Mouse (Mus musculus): ENCODE measurements around the gene Cacnb3.

Cacnb3 gene

DNA sequence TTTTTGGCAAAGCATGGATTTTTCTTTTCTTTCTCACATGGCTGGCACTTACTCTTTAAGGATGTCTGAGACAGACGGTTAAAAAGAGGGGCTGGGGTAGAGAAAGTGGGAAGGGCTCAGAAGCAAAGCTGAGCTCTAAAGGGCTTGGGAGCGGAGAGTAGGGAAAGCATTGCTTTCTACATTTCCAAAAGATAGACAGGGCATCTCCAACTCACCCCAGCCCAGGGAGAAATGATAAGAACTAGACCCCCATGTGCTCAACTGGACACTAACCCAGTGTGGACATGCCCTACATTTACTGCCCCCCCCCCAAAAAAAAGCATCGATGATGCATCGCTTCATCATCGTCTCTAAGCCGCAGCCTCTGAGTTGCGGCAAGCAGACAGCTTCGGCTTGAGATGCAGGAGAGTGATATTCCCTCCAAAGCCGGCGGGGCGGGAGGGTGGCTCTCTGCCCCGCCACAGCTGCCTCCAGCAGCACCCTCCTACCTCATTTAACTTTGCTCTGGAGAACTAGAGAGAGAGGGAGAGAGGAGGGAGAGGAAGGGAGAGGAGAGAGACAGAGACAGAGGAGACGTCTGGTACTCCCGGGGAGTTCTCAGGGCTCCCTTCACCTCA is 45.1 kb downstream of the Cacnb3 start:
- DNase-seq (ENCODE audit: low spot score): no peak

DNA sequence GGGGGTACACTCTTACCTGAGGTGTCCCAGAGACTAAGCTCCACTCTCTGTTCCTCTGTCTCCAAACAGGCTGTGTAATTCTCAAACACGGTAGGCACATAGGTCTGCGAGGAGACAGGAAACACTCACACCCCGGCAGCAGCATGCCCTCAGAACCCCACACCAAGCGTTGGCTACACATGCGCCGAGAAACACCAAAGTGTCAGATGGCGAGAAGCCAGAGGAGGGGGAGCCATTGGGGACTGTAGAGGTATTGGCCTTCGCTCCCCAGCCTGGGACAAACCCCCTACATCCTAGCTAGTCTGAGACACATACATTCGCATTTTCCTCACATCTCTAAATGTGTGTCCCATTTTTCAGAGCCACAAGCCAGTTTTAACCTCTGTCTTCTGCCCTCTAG is 45.8 kb downstream of the Cacnb3 start:
- no peak for DNase-seq (ENCODE audit: low spot score)

DNA sequence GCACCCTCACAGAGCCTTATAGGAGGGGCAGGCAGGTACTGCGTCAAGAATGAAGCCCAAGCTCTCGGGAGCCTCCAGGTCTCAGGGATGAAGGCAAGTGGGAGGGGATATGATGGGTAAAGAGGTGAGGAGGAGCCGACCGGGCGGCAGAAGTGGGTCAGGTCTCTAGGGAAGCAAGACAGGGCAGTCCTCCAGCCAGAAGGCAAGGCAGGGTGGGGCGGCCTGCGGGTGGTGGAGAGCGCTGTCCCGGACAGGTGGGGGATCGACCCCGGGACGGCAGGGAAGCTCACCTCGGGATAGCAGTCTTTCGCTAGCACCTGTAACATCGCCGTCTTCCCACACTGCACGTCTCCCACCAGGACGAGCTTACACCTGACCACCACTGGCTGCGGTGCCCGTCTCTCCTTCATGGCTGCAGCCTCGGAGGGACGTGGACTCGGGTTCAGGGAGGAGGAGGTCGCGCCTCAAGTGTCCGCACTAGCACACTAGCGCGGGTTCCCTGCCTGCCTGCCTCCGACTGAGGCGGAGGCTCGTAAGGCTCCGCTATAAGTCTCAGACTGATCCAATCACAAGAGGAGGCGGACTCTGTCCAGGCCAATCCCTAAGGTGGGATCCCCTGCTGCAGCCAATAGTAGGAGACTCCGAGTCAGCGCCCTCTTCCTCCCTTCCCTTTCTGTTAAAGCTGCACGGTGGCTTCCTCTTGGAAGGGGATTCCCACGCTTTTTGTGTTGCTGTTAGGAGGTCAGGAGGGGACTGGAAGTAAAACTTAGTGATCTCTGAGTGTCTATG is 46.5 kb downstream of the Cacnb3 start, which contains the start of gene Rnd1:
TSS of gene Rnd1 (minus strand) at position 522 of the 789 bp plus-strand sequence.
- DNase-seq (ENCODE audit: low spot score): peak; percentile 55

DNA sequence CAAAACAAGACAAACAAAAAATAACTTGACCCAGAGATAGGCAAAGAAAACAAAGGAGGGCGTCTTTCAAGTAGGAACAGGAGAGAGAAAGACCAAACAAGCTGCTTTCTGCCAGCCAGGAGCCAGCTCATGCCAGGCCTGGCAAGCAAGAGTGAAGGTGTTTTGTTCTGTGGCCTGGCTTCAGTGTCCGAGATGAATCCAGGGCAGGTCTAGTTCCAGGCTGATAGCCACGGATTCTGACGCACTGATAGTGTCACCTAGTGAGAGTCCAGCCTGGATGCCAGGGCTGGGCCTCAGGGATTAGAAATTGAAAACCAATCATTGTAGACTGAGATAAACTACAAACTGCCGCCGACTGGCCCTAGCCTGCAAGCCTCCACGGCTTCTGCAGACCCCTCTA is 47.3 kb downstream of the Cacnb3 start:
- DNase-seq (ENCODE audit: low spot score): no peak

DNA sequence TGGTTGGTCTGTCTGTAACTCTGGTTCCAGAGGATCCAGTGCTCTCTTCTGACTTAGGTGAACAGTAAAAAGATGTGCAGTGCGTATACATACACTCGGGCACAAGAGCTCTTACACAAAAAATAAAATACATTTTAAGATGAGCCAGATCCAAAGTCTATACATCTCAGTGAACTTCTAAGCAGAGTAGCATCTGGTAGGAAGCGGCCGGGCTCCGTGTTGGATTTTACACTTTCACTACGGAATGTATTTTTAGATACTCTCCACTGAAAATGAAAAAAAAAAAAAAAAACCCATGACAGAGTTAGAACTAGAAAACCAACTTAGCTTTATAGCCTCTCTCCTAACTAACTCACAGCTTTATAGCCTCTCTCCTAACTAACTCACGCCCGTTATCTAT is 50.0 kb downstream of the Cacnb3 start:
- DNase-seq (ENCODE audit: low spot score): no peak

DNA sequence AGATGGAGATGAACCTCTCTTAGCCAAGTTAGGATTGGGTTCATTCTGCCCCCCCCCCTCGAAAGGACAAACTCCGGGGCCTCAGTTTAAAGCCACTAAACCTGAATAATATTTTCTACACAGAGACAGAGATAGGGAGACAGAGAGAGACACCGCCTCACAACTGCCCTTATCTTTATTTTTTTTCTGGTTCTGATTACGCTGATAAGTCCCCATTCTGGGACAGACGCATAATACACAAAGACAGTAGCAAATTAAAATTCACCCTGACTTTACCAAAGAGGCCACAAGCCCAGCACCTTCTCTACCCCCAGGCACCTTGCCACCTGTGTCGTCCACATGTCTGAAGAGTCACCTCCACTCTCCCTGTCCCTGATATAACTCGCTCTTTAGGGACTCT is 51.0 kb downstream of the Cacnb3 start:
- DNase-seq (ENCODE audit: low spot score): no peak

GRCm38 (mm10) chr15:98683177-98683576 is 52.5 kb downstream of the Cacnb3 start:
- no peak for DNase-seq (ENCODE audit: low spot score)

GRCm38 (mm10) chr15:98683746-98684145 is 53.1 kb downstream of the Cacnb3 start:
- DNase-seq (ENCODE audit: low spot score): no peak

GRCm38 (mm10) chr15:98685926-98686325 is 55.3 kb downstream of the Cacnb3 start:
- no peak for DNase-seq (ENCODE audit: low spot score)

DNA sequence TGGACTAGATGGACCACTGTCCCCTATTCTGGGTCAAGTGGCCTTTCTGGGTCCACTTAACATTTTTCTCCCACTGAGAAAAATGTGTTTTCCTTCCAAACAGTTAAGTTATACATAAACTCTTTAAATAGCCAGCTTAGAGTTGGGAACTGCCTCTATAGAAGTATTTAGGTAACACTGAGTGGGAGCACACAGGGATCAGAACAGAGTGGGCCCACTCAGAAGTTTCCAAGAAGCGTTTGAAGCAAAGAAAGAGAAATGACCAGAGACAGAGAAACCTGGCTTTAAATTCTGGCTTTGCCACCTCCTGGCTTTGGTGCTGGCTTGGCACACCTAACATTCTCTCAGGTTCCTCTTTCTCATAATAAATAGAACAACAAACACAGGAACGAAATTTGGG is 59.0 kb downstream of the Cacnb3 start:
- no peak for DNase-seq (ENCODE audit: low spot score)

DNA sequence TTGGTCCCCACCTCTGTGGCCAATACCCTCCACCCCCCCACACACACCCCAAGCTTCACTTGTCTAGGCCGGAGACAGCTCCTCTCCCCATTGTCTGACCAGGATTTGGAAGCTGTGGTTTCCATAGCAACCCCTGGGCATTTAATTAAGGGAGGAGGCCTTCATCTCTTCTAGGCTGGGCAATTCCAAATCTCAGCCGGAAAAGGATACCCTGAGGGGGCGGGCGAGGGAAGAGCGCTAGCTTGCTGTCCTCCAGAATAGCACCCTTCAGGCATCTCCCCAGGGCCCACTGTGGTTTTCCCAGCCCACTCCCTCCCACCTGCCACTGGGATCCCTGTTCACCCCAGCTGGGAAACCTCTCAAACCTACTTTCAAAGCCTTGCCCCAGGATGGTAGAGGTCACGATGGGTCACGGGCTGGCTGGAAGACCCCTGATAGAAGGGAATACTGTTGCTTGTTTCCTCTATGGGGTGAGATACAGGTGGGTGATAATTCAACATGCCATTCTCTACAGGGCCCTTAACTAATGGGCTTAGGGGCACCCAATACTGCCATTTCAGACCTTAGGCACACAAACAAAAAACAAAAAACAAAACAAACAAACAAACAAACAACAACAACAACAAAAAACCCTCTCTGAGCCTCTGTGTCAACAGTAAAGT is 61.0 kb downstream of the Cacnb3 start:
- no peak for DNase-seq (ENCODE audit: low spot score)

GRCm38 (mm10) chr15:98692171-98692715 is 61.6 kb downstream of the Cacnb3 start:
- no peak for DNase-seq (ENCODE audit: low spot score)
